Mouse (Mus musculus) heart, postnatal 0 days (tissue): ENCODE data around the gene P4ha2. TPM values are rescaled to one million over a fixed set of nuclear protein-coding genes. Genes with fewer than 3 reads are reported as not detected.

Experiments
- ATAC-seq: fragments of 200-750 bp; cut with Nextera tagmentation; 2 replicates; pipeline ENCODE4 v1.8.0; 2017; ENCODE audit warnings: low read depth, moderate number of reproducible peaks, moderate library complexity; ENCODE audit not compliant: insufficient read depth
- DNase-seq: peaks from one replicate; pipeline ENCODE4 v3.0.0-alpha.2; 2016; ENCODE audit warnings: low spot score
- H3K27ac ChIP-seq: fragments of 300-500 bp; sonication (generic); 2 replicates; pipeline ENCODE4 v1.5.1; 2014; ENCODE audit warnings: low read depth, mild to moderate bottlenecking
- H3K27me3 ChIP-seq: fragments of 300-500 bp; sonication (generic); 2 replicates; pipeline ENCODE4 v1.6.1; 2014; ENCODE audit warnings: low read length, mixed read lengths; ENCODE audit not compliant: control insufficient read depth, insufficient read depth
- H3K36me3 ChIP-seq: fragments of 300-500 bp; sonication (generic); replicated peaks from 2 replicates; pipeline ENCODE4 v1.6.1; 2014; ENCODE audit warnings: low read length, mixed read lengths; ENCODE audit not compliant: control insufficient read depth, insufficient read depth
- H3K4me1 ChIP-seq: fragments of 300-500 bp; sonication (generic); 2 replicates; pipeline ENCODE4 v1.6.1; 2014; ENCODE audit warnings: antibody characterized with exemption; ENCODE audit not compliant: control insufficient read depth, insufficient read depth
- H3K4me2 ChIP-seq: fragments of 300-500 bp; sonication (generic); 2 replicates; pipeline ENCODE4 v1.6.1; 2014; ENCODE audit warnings: low read depth, mild to moderate bottlenecking, low read length, moderate library complexity
- H3K4me3 ChIP-seq: fragments of 300-500 bp; sonication (generic); 2 replicates; pipeline ENCODE4 v1.5.1; 2014; ENCODE audit warnings: low read depth, low read length
- H3K9ac ChIP-seq: fragments of 300-500 bp; sonication (generic); replicated peaks from 2 replicates; pipeline ENCODE4 v1.6.1; 2014; ENCODE audit warnings: low read depth, low read length, mixed read lengths
- H3K9me3 ChIP-seq: fragments of 300-500 bp; sonication (generic); replicated peaks from 2 replicates; pipeline ENCODE4 v1.6.1; 2016; ENCODE audit warnings: low read length; ENCODE audit not compliant: control insufficient read depth
- CTCF ChIP-seq: IDR thresholded peaks from 2 replicates; pipeline ENCODE4 v1.5.1; 2016; ENCODE audit warnings: antibody characterized with exemption, control low read depth, low read depth
- EP300 ChIP-seq: IDR thresholded peaks from 2 replicates; pipeline ENCODE4 v1.6.1; 2016; ENCODE audit warnings: antibody characterized with exemption, low read depth
- WGBS: fragments of 180-500 bp; shearing (Covaris S2); extraction: QIAGEN DNeasy Blood & Tissue Kit; methylation state at CpG from one replicate; pipeline ENCODE4 v1.1.7; 2014; 5-methylcytosine and 5-hydroxymethylcytosine counted together
- polyA plus RNA-seq: library from polyadenylated mRNA; unstranded; fragments of >200 nt; fragmentation: Nextera tagmentation; extraction: Ambion mirVana; gene quantifications from 2 replicates; pipeline ENCODE4 v1.2.1, GENCODE M21; 2015
- total RNA-seq: library from RNA; depleted of rRNA; stranded (reverse); fragments of >200 nt; gene quantifications from 2 replicates; pipeline ENCODE4 v1.2.3, GENCODE M21; 2014; ENCODE audit warnings: low replicate concordance

P4ha2 gene
- total and polyA plus RNA-seq, 2 experiments from 2014 or later = 19.8 to 49.0 TPM

DNA sequence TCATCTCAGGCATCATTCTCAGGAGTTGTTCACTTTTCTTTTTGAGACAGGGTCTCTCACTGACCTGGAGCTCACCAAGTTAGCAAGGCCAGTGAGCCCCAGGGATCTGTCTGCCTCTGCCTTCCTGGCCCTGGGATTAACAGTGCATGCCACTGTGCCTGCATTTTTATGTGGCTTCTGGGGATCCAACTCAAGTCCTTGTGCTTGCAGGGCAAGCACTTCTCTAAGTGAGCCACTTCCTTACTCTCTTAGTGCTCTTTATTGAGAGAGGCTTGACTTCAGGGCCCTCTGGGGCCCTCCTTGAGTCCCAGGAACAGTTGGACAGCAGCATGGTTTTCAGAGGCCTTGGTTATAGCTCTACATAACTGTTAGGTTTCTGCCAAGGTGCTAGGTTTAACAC is 56.6 kb downstream of the P4ha2 start:
- TF ChIP-seq CTCF = no peak
- TF ChIP-seq EP300 = no peak
- no peak for DNase-seq
- Histone ChIP-seq H3K36me3 (no peaks in the 10 kb centered on the region), H3K27ac (no peak overlapping the region), H3K9ac (no peak overlapping the region), H3K4me2 (no peak overlapping the region), H3K4me3 (no peak overlapping the region), H3K9me3 (no peaks in the 10 kb centered on the region), H3K4me1 (peaks cover 3% of the 10 kb centered on the region; the same call in 1 of the 2 replicates), H3K27me3 (no peaks in the 10 kb centered on the region)
- no peak for ATAC-seq

DNA sequence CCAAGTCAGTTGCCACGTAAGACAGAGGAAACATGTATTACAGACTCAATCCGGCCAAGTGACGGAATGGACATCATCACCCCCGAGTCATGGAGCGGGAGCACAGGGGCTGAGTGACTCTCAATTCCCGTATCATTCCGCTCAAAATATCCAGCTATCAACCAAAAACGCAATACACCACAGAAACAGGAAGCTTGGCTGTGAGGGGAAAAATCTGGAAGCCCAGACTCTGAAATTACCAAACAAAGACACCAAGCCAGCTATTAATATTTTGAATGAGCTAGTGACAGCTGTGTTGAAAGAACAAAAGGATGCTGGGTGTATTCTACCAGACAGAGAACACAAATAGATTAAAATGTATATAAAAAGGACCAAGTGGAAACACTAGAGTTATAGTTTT is 57.7 kb downstream of the P4ha2 start:
- no peaks in the 10 kb centered on the region for H3K36me3 ChIP-seq
- no peak for DNase-seq

DNA sequence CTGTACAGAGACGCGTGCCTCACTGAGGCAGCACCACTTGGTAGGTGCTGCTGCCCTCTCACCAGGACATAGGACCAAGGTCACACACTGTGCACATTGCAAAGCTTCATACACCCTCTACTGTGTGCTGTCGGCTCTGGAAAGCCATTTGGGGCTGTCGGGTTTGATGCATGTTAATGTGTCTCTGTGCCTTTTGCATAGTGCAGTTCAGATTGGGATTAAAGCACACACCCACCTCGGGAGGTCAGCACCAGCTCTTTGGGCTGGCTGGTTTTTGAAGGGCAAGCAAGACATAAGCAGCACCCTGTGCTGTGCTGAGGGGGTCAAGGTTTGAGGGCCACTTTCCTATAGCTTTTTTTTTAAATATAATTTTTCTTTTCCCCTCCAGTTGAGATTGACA is 60.5 kb downstream of the P4ha2 start:
- Histone ChIP-seq H3K4me2 (no peak overlapping the region), H3K27ac (no peak overlapping the region), H3K4me1 (peaks cover 3% of the 10 kb centered on the region; the same call in 1 of the 2 replicates), H3K27me3 (no peaks in the 10 kb centered on the region), H3K36me3 (no peaks in the 10 kb centered on the region), H3K4me3 (no peak overlapping the region), H3K9ac (no peak overlapping the region), H3K9me3 (no peaks in the 10 kb centered on the region)
- WGBS = 61% methylated on average over 5 of the region's 5 CpGs
- no peak for TF ChIP-seq CTCF
- TF ChIP-seq EP300 = no peak
- ATAC-seq (no peak), DNase-seq (no peak)

More for the DNA sequence above, 57.7 kb downstream of the P4ha2 start:
- Histone ChIP-seq H3K9ac (no peak overlapping the region), H3K9me3 (no peaks in the 10 kb centered on the region), H3K27ac (no peak overlapping the region), H3K4me3 (no peak overlapping the region), H3K4me2 (no peak overlapping the region), H3K4me1 (peaks cover 3% of the 10 kb centered on the region; the same call in 1 of the 2 replicates), H3K27me3 (no peaks in the 10 kb centered on the region)
- 71% methylated on average over 8 of the region's 8 CpGs for WGBS
- TF ChIP-seq CTCF (no peak), EP300 (no peak)
- ATAC-seq = no peak

DNA sequence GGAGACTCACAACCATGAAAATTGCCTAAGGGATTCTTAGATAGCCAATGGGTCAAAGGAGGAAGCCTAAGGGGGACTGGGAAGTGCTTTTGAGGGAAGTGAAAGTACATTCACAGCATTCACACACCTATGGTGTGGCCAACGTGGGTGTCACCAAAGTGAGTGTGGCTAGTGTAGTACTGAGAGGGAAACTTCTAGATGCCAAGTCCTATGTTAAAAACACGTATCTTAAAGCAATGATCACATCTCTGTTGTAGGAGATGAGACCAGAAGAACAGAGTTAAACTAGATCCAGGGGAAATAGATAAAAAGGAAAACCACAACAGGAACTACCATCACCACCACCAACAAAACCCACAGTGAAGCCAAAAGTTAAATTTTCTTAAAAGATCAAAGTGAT is 61.0 kb downstream of the P4ha2 start:
- ATAC-seq (no peak), DNase-seq (no peak)
- TF ChIP-seq EP300 = no peak
- no peak for TF ChIP-seq CTCF
- Histone ChIP-seq H3K27me3 (no peaks in the 10 kb centered on the region), H3K9ac (no peak overlapping the region), H3K4me2 (no peak overlapping the region), H3K36me3 (no peaks in the 10 kb centered on the region), H3K9me3 (no peaks in the 10 kb centered on the region), H3K4me1 (peaks cover 2% of the 10 kb centered on the region; the same call in 1 of the 2 replicates), H3K4me3 (no peak overlapping the region), H3K27ac (no peak overlapping the region)
- WGBS = 60% methylated on average over 2 of the region's 2 CpGs

DNA sequence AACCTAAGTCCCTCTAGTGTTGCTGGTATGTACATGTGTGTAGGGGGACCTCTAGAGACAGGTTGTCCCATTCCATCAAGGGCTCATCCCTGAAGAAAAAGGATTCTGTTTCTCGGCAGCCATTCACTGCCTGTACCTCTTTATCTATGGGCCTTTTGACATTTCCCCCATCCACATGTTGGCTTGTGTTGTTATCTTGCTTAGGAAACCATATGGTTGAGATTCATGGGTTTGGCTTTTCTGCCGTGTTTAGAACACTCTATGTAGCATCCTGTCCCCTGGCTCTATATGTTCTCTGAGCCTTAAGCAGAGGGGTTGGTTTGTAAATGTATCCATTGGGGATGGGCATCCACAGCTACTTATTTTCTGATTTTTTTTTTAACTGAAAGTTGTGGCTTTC is 61.6 kb downstream of the P4ha2 start:
- 54% methylated on average over 2 of the region's 2 CpGs for WGBS
- Histone ChIP-seq H3K4me3 (no peak overlapping the region), H3K27me3 (no peaks in the 10 kb centered on the region), H3K9ac (no peak overlapping the region), H3K4me1 (no peaks in the 10 kb centered on the region), H3K36me3 (no peaks in the 10 kb centered on the region), H3K9me3 (no peaks in the 10 kb centered on the region), H3K27ac (no peak overlapping the region), H3K4me2 (no peak overlapping the region)
- no peak for ATAC-seq
- DNase-seq = no peak
- TF ChIP-seq CTCF (no peak), EP300 (no peak)

DNA sequence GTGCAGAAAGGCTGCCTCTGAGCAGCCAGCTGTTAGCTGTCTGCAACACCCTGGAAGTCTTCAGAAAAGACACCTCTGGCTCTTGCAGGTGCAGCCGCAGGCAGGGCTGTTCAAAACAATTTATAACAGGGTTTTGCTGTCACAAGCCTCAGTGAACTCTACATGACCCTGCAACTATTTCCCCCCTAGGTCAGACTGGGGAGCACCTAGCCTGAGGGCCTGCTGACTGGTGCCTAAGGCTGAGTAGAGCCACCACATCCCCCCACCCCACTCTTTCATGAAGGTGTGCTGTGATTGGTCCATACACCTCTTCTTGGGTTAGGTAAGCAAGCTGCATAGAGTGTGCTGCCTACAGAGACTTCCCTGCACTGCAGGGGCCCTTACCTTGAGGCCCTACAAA is 63.1 kb downstream of the P4ha2 start:
- no peak overlapping the region for H3K27ac ChIP-seq
- H3K4me3 ChIP-seq = no peak overlapping the region
- H3K9me3 ChIP-seq = no peaks in the 10 kb centered on the region
- DNase-seq = no peak
- no peak overlapping the region for H3K4me2 ChIP-seq
- H3K27me3 ChIP-seq = no peaks in the 10 kb centered on the region
- H3K4me1 ChIP-seq = no peaks in the 10 kb centered on the region
- ATAC-seq = no peak
- 42% methylated on average over 1 of the region's 1 CpGs for WGBS
- no peak overlapping the region for H3K9ac ChIP-seq
- H3K36me3 ChIP-seq = no peaks in the 10 kb centered on the region
- TF ChIP-seq CTCF (no peak), EP300 (no peak)
